ENCODE assay signal across 8 mouse cellular contexts in the genomic region with DNA sequence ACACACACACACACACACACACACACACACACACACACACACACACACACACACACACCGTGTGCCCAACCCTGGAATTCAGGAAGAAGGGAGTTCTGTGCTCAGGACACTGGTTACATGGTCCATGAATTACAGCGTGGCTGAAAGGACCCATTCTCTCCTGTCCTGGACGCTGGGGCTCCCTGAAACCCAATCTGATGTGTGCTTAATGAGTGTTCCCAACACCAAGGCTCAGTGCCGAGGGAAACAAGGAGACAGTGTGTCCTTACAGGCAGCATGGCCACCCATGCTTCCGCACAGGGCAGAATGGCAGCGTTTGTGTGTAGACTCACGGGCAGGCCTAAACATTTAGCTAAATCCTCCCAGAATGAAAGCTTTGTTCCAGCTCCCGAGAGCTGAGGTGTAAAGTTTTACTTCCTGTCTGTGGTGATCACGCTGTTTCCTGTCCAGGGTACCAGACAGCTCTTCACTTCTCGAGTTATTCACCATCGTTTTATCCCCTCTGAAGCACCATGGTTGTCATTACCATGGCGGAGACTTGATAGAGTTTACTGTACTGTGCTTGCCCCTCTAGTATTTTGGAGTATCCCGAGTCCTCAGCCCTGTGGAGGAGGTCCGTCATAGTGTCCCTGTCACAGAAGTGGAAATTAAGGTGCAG.
A peak's percentile ranks its signal among the peaks of the same experiment; 100 is the strongest.
DNase-seq lines count a peak whose midpoint lies in the region; ATAC-seq and TF ChIP-seq lines count a peak whose summit lies in the region.

No protein-coding gene starts in this region.

- H3K9me3 ChIP-seq in lung, embryonic 15.5 days: no peaks in the 10 kb centered on the region
- no peaks in the 10 kb centered on the region for H3K9me3 ChIP-seq in forebrain, embryonic 11.5 days (ENCODE audit: control insufficient read depth, low read length)
- no peaks in the 10 kb centered on the region for H3K9me3 ChIP-seq in neural tube, embryonic 11.5 days (ENCODE audit: control insufficient read depth, low read length)

- H3K9ac ChIP-seq in lung, embryonic 15.5 days: no peak overlapping the region
- H3K9ac ChIP-seq in forebrain, embryonic 11.5 days (ENCODE audit: low read length): no peak overlapping the region
- H3K9ac ChIP-seq in neural tube, embryonic 11.5 days (ENCODE audit: low read length): no peak overlapping the region

- peak overlapping the region; percentile 4 for H3K27ac ChIP-seq in lung, embryonic 15.5 days
- peak overlapping the region; percentile 55; the same call in 1 of the 2 replicates for H3K27ac ChIP-seq in forebrain, embryonic 11.5 days (ENCODE audit: low read depth, low read length)
- H3K27ac ChIP-seq in neural tube, embryonic 11.5 days (ENCODE audit: low read depth, low read length): peak overlapping the region; percentile 44; the same call in 1 of the 2 replicates

- no peaks in the 10 kb centered on the region for H3K27me3 ChIP-seq in lung, embryonic 15.5 days
- no peaks in the 10 kb centered on the region for H3K27me3 ChIP-seq in forebrain, embryonic 11.5 days (ENCODE audit: control insufficient read depth, insufficient read depth, low read length)
- no peaks in the 10 kb centered on the region for H3K27me3 ChIP-seq in neural tube, embryonic 11.5 days (ENCODE audit: control insufficient read depth, insufficient read depth, low read length)

- H3K36me3 ChIP-seq in lung, embryonic 15.5 days: 0 out of 2 replicates have a peak, but pooled peaks cover 3% of the 10 kb centered on the region
- no peaks in the 10 kb centered on the region for H3K36me3 ChIP-seq in forebrain, embryonic 11.5 days (ENCODE audit: control insufficient read depth, insufficient read depth, low read length)
- no peaks in the 10 kb centered on the region; the same call in 1 of the 2 replicates for H3K36me3 ChIP-seq in neural tube, embryonic 11.5 days (ENCODE audit: control insufficient read depth, insufficient read depth, low read length)

- TF ChIP-seq POLR2A in lung, adult 2 months (IDR thresholded peaks at IDR 0.05; ENCODE audit: borderline replicate concordance, extremely low read depth, low read depth, low read length): no peak

- no peak overlapping the region for H3K4me3 ChIP-seq in lung, embryonic 15.5 days
- H3K4me3 ChIP-seq in lung, adult 2 months (replicated peaks; ENCODE audit: extremely low read depth, low read depth, low read length): no peak overlapping the region
- no peak overlapping the region for H3K4me3 ChIP-seq in forebrain, embryonic 11.5 days (ENCODE audit: low read depth, low read length)
- no peak overlapping the region for H3K4me3 ChIP-seq in neural tube, embryonic 11.5 days (ENCODE audit: low read depth, low read length)

- peaks cover 13% of the 10 kb centered on the region for H3K4me1 ChIP-seq in lung, embryonic 15.5 days
- peaks cover 3% of the 10 kb centered on the region for H3K4me1 ChIP-seq in lung, adult 2 months (ENCODE audit: control insufficient read depth, insufficient read depth, low read length)
- peaks cover 6% of the 10 kb centered on the region; the same call in 1 of the 2 replicates for H3K4me1 ChIP-seq in forebrain, embryonic 11.5 days (replicated peaks; ENCODE audit: control insufficient read depth, insufficient read depth, low read length)
- peaks cover 4% of the 10 kb centered on the region; the same call in 1 of the 2 replicates for H3K4me1 ChIP-seq in neural tube, embryonic 11.5 days (ENCODE audit: control insufficient read depth, insufficient read depth, low read length)

- H3K4me2 ChIP-seq in lung, embryonic 15.5 days: no peak overlapping the region
- H3K4me2 ChIP-seq in forebrain, embryonic 11.5 days (ENCODE audit: low read depth, low read length, severe bottlenecking): no peak overlapping the region
- no peak overlapping the region for H3K4me2 ChIP-seq in neural tube, embryonic 11.5 days (ENCODE audit: low read depth)

- WGBS in lung, embryonic 15.5 days: 33% methylated on average over 14 of the region's 14 CpGs
- 49% methylated on average over 14 of the region's 14 CpGs for WGBS in lung, adult 2 months
- WGBS in forebrain, embryonic 11.5 days: 43% methylated on average over 14 of the region's 14 CpGs
- 48% methylated on average over 14 of the region's 14 CpGs for WGBS in neural tube, embryonic 11.5 days

- no peak for DNase-seq in lung, adult 2 months
- DNase-seq in forebrain, embryonic 11.5 days (ENCODE audit: low spot score): peak; percentile 68
- peak; percentile 38 to 54 for DNase-seq in layer of hippocampus, adult 8-10 months (ENCODE audit: low spot score in 2 of 2)
- peak; percentile 55 for DNase-seq in neural tube, embryonic 11.5 days (ENCODE audit: low spot score)
- DNase-seq in ovary, adult 18-20 months (ENCODE audit: low spot score): no peak
- DNase-seq in adrenal gland, postnatal 25 days: no peak
- DNase-seq in cerebellum, postnatal 4 days (ENCODE audit: low spot score in 2 of 2): no peak

- TF ChIP-seq CTCF in lung, adult 2 months (IDR thresholded peaks at IDR 0.05; ENCODE audit: insufficient read depth, low read length): no peak

- no peak for ATAC-seq in lung, embryonic 15.5 days (ENCODE audit: borderline replicate concordance, extremely low read depth, low FRiP score, low TSS enrichment)
- ATAC-seq in forebrain, embryonic 11.5 days (replicated peaks; ENCODE audit: low FRiP score): peak; percentile 90
- peak; percentile 75 for ATAC-seq in neural tube, embryonic 11.5 days (ENCODE audit: insufficient read depth, low FRiP score, low TSS enrichment)

Comparison
In these comparisons a context has a peak if more than half of its experiments do, and no peak if none do; other contexts are left out.
1. H3K27ac ChIP-seq: peak in every context shown above with its lines; median percentile 55 in forebrain, embryonic 11.5 days; 44 in neural tube, embryonic 11.5 days; 4 in lung, embryonic 15.5 days.
2. DNase-seq: peak in forebrain, embryonic 11.5 days (single experiment), layer of hippocampus, adult 8-10 months (2 of 2) and neural tube, embryonic 11.5 days (single experiment); none in lung, adult 2 months (single experiment), ovary, adult 18-20 months (single experiment), adrenal gland, postnatal 25 days (single experiment) and cerebellum, postnatal 4 days (0 of 2).